14 mouse cellular contexts compared by ENCODE assay signal in genomic region chr13:29631342-29631741, GRCm38 (mm10).
A peak's percentile ranks its signal among the peaks of the same experiment; 100 is the strongest.
DNase-seq lines count a peak whose midpoint lies in the region; ATAC-seq lines count a peak whose summit lies in the region.
"Had no signal": no experiment of that assay in that cellular context is flagged by ENCODE, and none has a peak within 500 bp of the region (broad histone marks: within the 10 kb centered on the region; RNA-seq: fewer than 3 reads in every experiment).

No protein-coding gene starts in this region.

- no peaks in the 10 kb centered on the region for H3K36me3 ChIP-seq in heart, embryonic 15.5 days
- no peaks in the 10 kb centered on the region for H3K36me3 ChIP-seq in forebrain, embryonic 15.5 days
- H3K36me3 ChIP-seq: forebrain, embryonic 12.5 days had no signal

- no peak overlapping the region for H3K4me3 ChIP-seq in heart, embryonic 15.5 days
- no peak overlapping the region for H3K4me3 ChIP-seq in forebrain, embryonic 15.5 days
- H3K4me3 ChIP-seq: forebrain, embryonic 12.5 days; megakaryocyte, embryonic 14.5 days had no signal

- ATAC-seq in heart, embryonic 15.5 days (replicated peaks; ENCODE audit: insufficient number of reproducible peaks, insufficient read depth, low FRiP score, low read depth), result no peak; the same call in 1 of the 2 replicates
- ATAC-seq in forebrain, embryonic 15.5 days (replicated peaks), result no peak
- ATAC-seq: hindbrain, embryonic 16.5 days had no signal

- DNase-seq in kidney, postnatal 10 days, result peak; percentile 30
- no peak for DNase-seq in kidney, adult 9 months
- DNase-seq in gastrocnemius, postnatal 14 days, result peak; percentile 52
- peak; percentile 36 for DNase-seq in lung, postnatal 25 days (ENCODE audit: low spot score)
- no peak for DNase-seq in thymus, postnatal 14 days
- no peak for DNase-seq in urinary bladder, postnatal 4 days (ENCODE audit: low spot score in 2 of 2)
- DNase-seq: embryo, embryonic 11 days; layer of hippocampus, postnatal 36 days had no signal

- H3K4me1 ChIP-seq in heart, embryonic 15.5 days (replicated peaks), result peaks cover 42% of the 10 kb centered on the region
- peaks cover 7% of the 10 kb centered on the region; the same call in 1 of the 2 replicates for H3K4me1 ChIP-seq in forebrain, embryonic 15.5 days

- no peaks in the 10 kb centered on the region for H3K27me3 ChIP-seq in heart, embryonic 15.5 days
- H3K27me3 ChIP-seq in forebrain, embryonic 15.5 days, result no peaks in the 10 kb centered on the region
- H3K27me3 ChIP-seq: forebrain, embryonic 12.5 days; megakaryocyte, embryonic 14.5 days had no signal

- 22% methylated on average over 5 of the region's 5 CpGs for WGBS in heart, embryonic 15.5 days
- WGBS in forebrain, embryonic 15.5 days, result 69% methylated on average over 5 of the region's 5 CpGs

- H3K4me2 ChIP-seq in heart, embryonic 15.5 days, result peak overlapping the region; percentile 37; the same call in 1 of the 2 replicates
- no peak overlapping the region for H3K4me2 ChIP-seq in forebrain, embryonic 15.5 days (replicated peaks)
- H3K4me2 ChIP-seq: forebrain, embryonic 12.5 days had no signal

- H3K9me3 ChIP-seq in heart, embryonic 15.5 days (replicated peaks), result no peaks in the 10 kb centered on the region
- no peaks in the 10 kb centered on the region for H3K9me3 ChIP-seq in forebrain, embryonic 15.5 days
- H3K9me3 ChIP-seq: forebrain, embryonic 12.5 days; megakaryocyte, embryonic 14.5 days had no signal

- H3K9ac ChIP-seq in heart, embryonic 15.5 days, result no peak overlapping the region
- H3K9ac ChIP-seq in forebrain, embryonic 15.5 days (replicated peaks), result no peak overlapping the region
- H3K9ac ChIP-seq: forebrain, embryonic 12.5 days had no signal

- peak overlapping the region; percentile 73 for H3K27ac ChIP-seq in heart, embryonic 15.5 days
- no peak overlapping the region for H3K27ac ChIP-seq in forebrain, embryonic 15.5 days (replicated peaks)
- H3K27ac ChIP-seq: forebrain, embryonic 12.5 days; kidney, postnatal 0 days had no signal

- intact Hi-C loops in gastrocnemius, postnatal 14 days (cut with DNase I; ENCODE audit: low total_unique reads), result no loop called here

Comparison
In these comparisons a context has a peak if more than half of its experiments do, and no peak if none do; other contexts are left out.
1. DNase-seq: peak in kidney, postnatal 10 days (single experiment), gastrocnemius, postnatal 14 days (single experiment) and lung, postnatal 25 days (single experiment); none in kidney, adult 9 months (single experiment), thymus, postnatal 14 days (single experiment) and urinary bladder, postnatal 4 days (0 of 2).